Mouse (Mus musculus): Measurements from ENCODE around the gene Ltbp3. TPM values are rescaled to one million over a fixed set of nuclear protein-coding genes. Genes with fewer than 3 reads are reported as not detected.
"Not testable (repeated sequence)": the region's sequence is repeated elsewhere in the genome, so short reads cannot be mapped to it uniquely, and the experiment has no call there.

The Ltbp3 gene
- polyA plus RNA-seq, 1 experiment = 136 TPM

- TF ChIP-seq POLR2A (IDR thresholded peaks at IDR 0.05; ENCODE audit: low read depth, low read length) = no peak
- TF ChIP-seq CTCF (IDR thresholded peaks at IDR 0.05; ENCODE audit: borderline replicate concordance, insufficient read depth, low read length) = peak; percentile 83; the same call in 1 of the 2 replicates
- H3K27ac ChIP-seq (ENCODE audit: insufficient read depth, low read length) = peak overlapping the region; percentile 48; the same call in 1 of the 2 replicates
- H3K4me3 ChIP-seq (ENCODE audit: insufficient read depth, low read length) = no peak overlapping the region
- H3K4me1 ChIP-seq (ENCODE audit: control insufficient read depth, insufficient read depth, low read length) = peaks cover 5% of the 10 kb centered on the region; the same call in 1 of the 2 replicates
Observed at GRCm38 (mm10) chr19:5786441-5787114, 45.9 kb downstream of the Ltbp3 start.

GRCm38 (mm10) chr19:5787128-5787635 lies 46.5 kb downstream of the Ltbp3 start:
- H3K4me3 ChIP-seq (ENCODE audit: insufficient read depth, low read length) = no peak overlapping the region
- peak; percentile 63; the same call in 1 of the 2 replicates for TF ChIP-seq CTCF (IDR thresholded peaks at IDR 0.05; ENCODE audit: borderline replicate concordance, insufficient read depth, low read length)
- no peak for TF ChIP-seq POLR2A (IDR thresholded peaks at IDR 0.05; ENCODE audit: low read depth, low read length)
- H3K27ac ChIP-seq (ENCODE audit: insufficient read depth, low read length) = peak overlapping the region; percentile 72
- peaks cover 5% of the 10 kb centered on the region; the same call in 1 of the 2 replicates for H3K4me1 ChIP-seq (ENCODE audit: control insufficient read depth, insufficient read depth, low read length)

- Histone ChIP-seq H3K27ac (ENCODE audit: insufficient read depth, low read length) (peak overlapping the region; percentile 72), H3K4me1 (ENCODE audit: control insufficient read depth, insufficient read depth, low read length) (peaks cover 5% of the 10 kb centered on the region; the same call in 1 of the 2 replicates), H3K4me3 (ENCODE audit: insufficient read depth, low read length) (no peak overlapping the region)
- TF ChIP-seq CTCF (IDR thresholded peaks at IDR 0.05; ENCODE audit: borderline replicate concordance, insufficient read depth, low read length) = no peak
- no peak for TF ChIP-seq POLR2A (IDR thresholded peaks at IDR 0.05; ENCODE audit: low read depth, low read length)
Observed at GRCm38 (mm10) chr19:5787920-5788319, 47.2 kb downstream of the Ltbp3 start.

GRCm38 (mm10) chr19:5788620-5789019 lies 47.9 kb downstream of the Ltbp3 start:
- H3K27ac ChIP-seq (ENCODE audit: insufficient read depth, low read length) = no peak overlapping the region
- H3K4me1 ChIP-seq (ENCODE audit: control insufficient read depth, insufficient read depth, low read length) = peaks cover 5% of the 10 kb centered on the region; the same call in 1 of the 2 replicates
- H3K4me3 ChIP-seq (ENCODE audit: insufficient read depth, low read length) = no peak overlapping the region
- TF ChIP-seq POLR2A (IDR thresholded peaks at IDR 0.05; ENCODE audit: low read depth, low read length) = no peak
- TF ChIP-seq CTCF (IDR thresholded peaks at IDR 0.05; ENCODE audit: borderline replicate concordance, insufficient read depth, low read length) = no peak

- TF ChIP-seq CTCF (IDR thresholded peaks at IDR 0.05; ENCODE audit: borderline replicate concordance, insufficient read depth, low read length) (no peak), POLR2A (IDR thresholded peaks at IDR 0.05; ENCODE audit: low read depth, low read length) (no peak)
Observed at GRCm38 (mm10) chr19:5789066-5789465, 48.4 kb downstream of the Ltbp3 start.

GRCm38 (mm10) chr19:5791329-5791728 lies 50.6 kb downstream of the Ltbp3 start:
- no peak overlapping the region for H3K27ac ChIP-seq (ENCODE audit: insufficient read depth, low read length)
- peaks cover 5% of the 10 kb centered on the region; the same call in 1 of the 2 replicates for H3K4me1 ChIP-seq (ENCODE audit: control insufficient read depth, insufficient read depth, low read length)
- H3K4me3 ChIP-seq (ENCODE audit: insufficient read depth, low read length) = no peak overlapping the region
- TF ChIP-seq POLR2A (IDR thresholded peaks at IDR 0.05; ENCODE audit: low read depth, low read length) = no peak
- TF ChIP-seq CTCF (IDR thresholded peaks at IDR 0.05; ENCODE audit: borderline replicate concordance, insufficient read depth, low read length) = no peak

More at GRCm38 (mm10) chr19:5789066-5789465, 48.4 kb downstream of the Ltbp3 start:
- no peak overlapping the region for H3K4me3 ChIP-seq (ENCODE audit: insufficient read depth, low read length)
- peaks cover 5% of the 10 kb centered on the region; the same call in 1 of the 2 replicates for H3K4me1 ChIP-seq (ENCODE audit: control insufficient read depth, insufficient read depth, low read length)
- H3K27ac ChIP-seq (ENCODE audit: insufficient read depth, low read length) = no peak overlapping the region

DNA sequence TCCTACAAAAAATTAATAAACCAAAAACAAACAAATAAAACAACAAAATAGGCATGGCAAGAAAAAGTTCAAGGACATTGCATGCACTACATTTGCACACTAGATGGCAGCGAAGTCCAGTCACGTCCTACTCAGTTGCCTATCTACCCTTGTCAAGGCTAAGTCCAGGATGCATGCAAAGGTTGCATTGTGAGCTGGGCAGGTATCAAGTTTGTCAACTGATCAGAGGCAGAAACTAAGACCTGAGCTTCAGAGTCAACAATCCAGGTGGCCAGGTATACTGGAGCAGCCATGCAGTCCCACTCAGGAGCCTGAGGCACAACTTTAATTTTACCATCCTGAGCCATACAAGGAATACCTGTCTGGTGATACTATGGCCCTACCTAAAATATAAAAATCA lies 52.4 kb downstream of the Ltbp3 start:
- H3K27ac ChIP-seq (ENCODE audit: insufficient read depth, low read length) = no peak overlapping the region
- TF ChIP-seq CTCF (IDR thresholded peaks at IDR 0.05; ENCODE audit: borderline replicate concordance, insufficient read depth, low read length) (peak; percentile 79; the same call in 1 of the 2 replicates), POLR2A (IDR thresholded peaks at IDR 0.05; ENCODE audit: low read depth, low read length) (peak; percentile 67)
- no peaks in the 10 kb centered on the region for H3K4me1 ChIP-seq (ENCODE audit: control insufficient read depth, insufficient read depth, low read length)
- no peak overlapping the region for H3K4me3 ChIP-seq (ENCODE audit: insufficient read depth, low read length)

GRCm38 (mm10) chr19:5793917-5794770 lies 53.4 kb downstream of the Ltbp3 start:
- H3K27ac ChIP-seq (ENCODE audit: insufficient read depth, low read length) = peak overlapping the region; percentile 20
- H3K4me1 ChIP-seq (ENCODE audit: control insufficient read depth, insufficient read depth, low read length); H3K4me3 ChIP-seq (ENCODE audit: insufficient read depth, low read length): not testable (repeated sequence)
- peak; percentile 73 for TF ChIP-seq POLR2A (IDR thresholded peaks at IDR 0.05; ENCODE audit: low read depth, low read length)

- no peaks in the 10 kb centered on the region for H3K4me1 ChIP-seq (ENCODE audit: control insufficient read depth, insufficient read depth, low read length)
- peak overlapping the region; percentile 20 for H3K27ac ChIP-seq (ENCODE audit: insufficient read depth, low read length)
- H3K4me3 ChIP-seq (ENCODE audit: insufficient read depth, low read length) = peak overlapping the region; percentile 95
- peak; percentile 74 for TF ChIP-seq POLR2A (IDR thresholded peaks at IDR 0.05; ENCODE audit: low read depth, low read length)
- TF ChIP-seq CTCF (IDR thresholded peaks at IDR 0.05; ENCODE audit: borderline replicate concordance, insufficient read depth, low read length) = no peak
Observed at GRCm38 (mm10) chr19:5794771-5795576, 54.3 kb downstream of the Ltbp3 start.

All from embryonic fibroblast, embryonic 13.5 days (primary cell).